Mouse (Mus musculus): Measurements from ENCODE around the gene Ccdc122.

DNA sequence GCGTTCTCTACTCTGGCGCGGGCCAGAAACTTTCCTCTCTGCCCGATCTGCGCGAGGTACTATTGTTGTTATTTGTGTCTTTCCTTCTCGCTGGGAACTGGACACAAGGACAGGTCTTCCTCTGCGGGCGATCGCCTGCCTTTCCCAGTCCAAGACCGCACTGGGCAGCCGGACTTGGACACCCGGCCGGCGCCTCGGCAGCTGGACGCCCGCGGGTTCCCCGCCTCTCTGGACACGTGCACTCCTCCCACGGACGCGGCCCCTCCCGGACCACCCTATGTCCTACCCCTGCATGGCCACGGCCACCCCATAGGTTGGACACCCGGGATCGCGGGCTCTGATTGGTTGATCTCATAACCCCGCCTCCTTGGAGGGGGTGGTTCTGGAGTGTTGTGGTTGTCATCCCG, 120.9 kb downstream of the Ccdc122 start:
- TF ChIP-seq CTCF (IDR thresholded peaks at IDR 0.05; ENCODE audit: extremely low read depth, insufficient read length, insufficient replicate concordance, low read depth, low read length) (no peak), POLR2A (IDR thresholded peaks at IDR 0.05; ENCODE audit: low read depth, low read length) (no peak)
